Mouse (Mus musculus): ENCODE measurements around the gene 9130019O22Rik. TPM values are rescaled to one million over a fixed set of nuclear protein-coding genes. Genes with fewer than 3 reads are reported as not detected.
A peak's percentile ranks its signal among the peaks of the same experiment; 100 is the strongest.

The 9130019O22Rik gene
- 4.5 and 5.7 TPM in 2 replicates for polyA plus RNA-seq (2014; fragmentation: Nextera tagmentation; extraction: Ambion mirVana)

DNA sequence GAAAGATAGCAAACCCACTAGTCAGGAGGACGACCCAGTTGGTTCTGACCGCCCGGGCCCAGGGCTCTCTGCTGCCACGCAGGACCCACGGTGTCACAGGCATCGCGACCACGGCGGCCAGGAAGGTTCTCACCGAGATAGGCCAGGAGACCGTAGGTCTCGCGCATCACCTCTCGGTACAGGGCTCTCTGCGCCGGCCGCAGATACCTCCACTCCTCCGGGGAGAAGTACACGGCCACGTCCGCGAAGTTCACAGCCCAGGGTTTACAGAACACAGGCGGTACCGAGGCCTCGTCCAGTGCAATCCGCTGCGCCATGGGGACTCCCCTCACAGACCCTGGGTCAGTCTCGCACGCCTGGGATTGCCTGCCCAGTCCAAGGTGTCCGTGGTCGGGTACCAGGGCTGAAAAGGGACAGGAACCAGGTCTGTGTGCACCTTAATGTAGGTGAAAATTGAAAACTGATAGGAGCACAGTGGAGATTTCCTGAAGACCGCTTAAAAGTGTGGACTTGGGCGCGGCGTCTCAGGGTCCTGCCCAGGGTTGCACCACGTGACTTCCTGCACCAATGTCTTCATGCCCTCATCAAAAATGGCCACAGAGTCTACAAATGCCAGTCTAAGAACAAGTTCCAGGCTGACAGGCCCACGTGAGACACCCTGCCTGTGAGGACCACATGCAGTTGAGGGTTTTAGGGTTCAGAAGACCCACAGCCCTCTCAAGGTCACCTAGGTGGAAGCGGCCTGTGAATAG is at the start of gene 9130019O22Rik:
TSS of gene 9130019O22Rik (minus strand) at position 526 of the 752 bp plus-strand sequence.
- DNase-seq (ENCODE audit: low spot score) (peak; percentile 90), ATAC-seq (ENCODE audit: low FRiP score) (peak; percentile 82)
- H3K27me3 ChIP-seq (ENCODE audit: control insufficient read depth, insufficient read depth, low read length): no peaks in the 10 kb centered on the region
- peak within 1 kb of the TSS; percentile 76 for H3K9ac ChIP-seq
- H3K4me1 ChIP-seq (replicated peaks; ENCODE audit: control insufficient read depth, insufficient read depth, low read length): no peaks in the 10 kb centered on the region
- peak within 1 kb of the TSS; percentile 85 for H3K4me2 ChIP-seq (replicated peaks)
- peak within 1 kb of the TSS; percentile 59 for H3K4me3 ChIP-seq (replicated peaks; ENCODE audit: low read length)
- 12% methylated on average over 37 of the region's 38 CpGs for WGBS
- no peaks in the 10 kb centered on the region for H3K9me3 ChIP-seq (ENCODE audit: control insufficient read depth, low read length)
- no peak within 1 kb of the TSS for H3K27ac ChIP-seq
- H3K36me3 ChIP-seq (replicated peaks; ENCODE audit: control insufficient read depth, insufficient read depth): peaks cover 3% of the 10 kb centered on the region

DNA sequence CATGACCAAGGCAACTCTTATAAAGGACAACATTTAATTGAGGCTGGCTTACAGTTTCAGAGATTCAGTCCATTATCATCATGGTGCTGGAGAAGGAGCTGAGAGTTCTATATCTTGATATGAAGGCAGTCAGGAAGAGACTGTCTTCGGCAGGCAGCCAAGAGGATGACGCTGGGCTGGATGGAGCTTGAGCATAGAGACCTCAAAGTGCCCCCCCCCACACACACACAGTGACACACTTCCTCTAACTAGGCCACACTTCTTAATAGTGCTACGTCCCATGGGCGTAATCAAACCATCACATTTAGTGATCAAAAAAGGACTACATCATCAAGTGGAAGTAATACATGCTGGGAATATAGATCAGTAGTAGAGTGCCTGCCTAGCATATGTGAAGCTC is 48.2 kb upstream of the 9130019O22Rik start:
- 92% methylated on average over 4 of the region's 4 CpGs for WGBS
- no peak overlapping the region for H3K4me3 ChIP-seq (replicated peaks; ENCODE audit: low read length)
- no peaks in the 10 kb centered on the region for H3K9me3 ChIP-seq (ENCODE audit: control insufficient read depth, low read length)
- H3K27me3 ChIP-seq (ENCODE audit: control insufficient read depth, insufficient read depth, low read length): no peaks in the 10 kb centered on the region
- H3K9ac ChIP-seq: no peak overlapping the region
- no peak overlapping the region for H3K4me2 ChIP-seq (replicated peaks)
- no peaks in the 10 kb centered on the region for H3K4me1 ChIP-seq (replicated peaks; ENCODE audit: control insufficient read depth, insufficient read depth, low read length)
- H3K36me3 ChIP-seq (replicated peaks; ENCODE audit: control insufficient read depth, insufficient read depth): no peaks in the 10 kb centered on the region
- DNase-seq (ENCODE audit: low spot score): no peak
- no peak overlapping the region for H3K27ac ChIP-seq
- ATAC-seq (ENCODE audit: low FRiP score): no peak

DNA sequence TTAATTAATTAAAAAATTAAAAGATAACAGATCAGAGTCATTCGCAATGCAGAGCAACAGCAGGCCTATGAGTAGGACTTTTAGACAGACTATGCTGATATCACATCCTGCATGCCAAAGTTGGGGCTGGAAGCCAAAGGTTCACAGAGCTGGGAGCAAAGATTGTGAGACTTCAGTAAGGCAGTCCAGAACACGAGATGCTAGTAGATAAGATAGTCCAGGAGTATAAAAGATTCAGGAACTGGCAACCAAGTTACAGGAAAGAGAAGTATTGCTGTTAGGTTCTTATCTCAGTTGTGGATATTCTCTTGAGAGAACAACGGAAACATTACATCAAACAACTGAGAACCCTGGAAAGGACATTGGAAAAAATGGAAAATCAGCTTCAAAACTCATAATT is 39.4 kb upstream of the 9130019O22Rik start:
- no peaks in the 10 kb centered on the region for H3K27me3 ChIP-seq (ENCODE audit: control insufficient read depth, insufficient read depth, low read length)
- ATAC-seq (ENCODE audit: low FRiP score) (no peak), DNase-seq (ENCODE audit: low spot score) (no peak)
- H3K4me2 ChIP-seq (replicated peaks): no peak overlapping the region
- H3K36me3 ChIP-seq (replicated peaks; ENCODE audit: control insufficient read depth, insufficient read depth): no peaks in the 10 kb centered on the region
- H3K4me1 ChIP-seq (replicated peaks; ENCODE audit: control insufficient read depth, insufficient read depth, low read length): peaks cover 5% of the 10 kb centered on the region
- WGBS: 75% methylated on average over 3 of the region's 3 CpGs
- no peak overlapping the region for H3K9ac ChIP-seq
- no peaks in the 10 kb centered on the region for H3K9me3 ChIP-seq (ENCODE audit: control insufficient read depth, low read length)
- H3K27ac ChIP-seq: no peak overlapping the region
- H3K4me3 ChIP-seq (replicated peaks; ENCODE audit: low read length): no peak overlapping the region

DNA sequence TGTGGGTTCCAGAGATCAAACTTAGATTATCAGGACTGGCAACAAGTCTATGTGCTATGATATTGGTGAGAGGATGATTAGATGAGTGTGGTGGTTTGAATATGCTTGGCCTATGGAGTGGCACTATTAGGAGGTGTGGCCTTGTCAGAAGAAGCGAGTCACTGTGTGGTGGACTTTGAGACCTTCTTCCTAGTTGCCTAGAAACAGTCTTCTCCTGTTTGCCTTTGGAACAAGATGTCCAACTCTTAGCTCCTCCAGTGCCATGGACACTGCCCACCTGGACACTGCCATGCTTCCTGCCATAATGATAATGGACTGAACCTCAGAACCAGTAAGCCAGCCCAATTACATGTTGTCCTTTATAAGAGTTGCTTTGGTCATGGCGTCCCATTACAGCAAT is 38.9 kb upstream of the 9130019O22Rik start:
- H3K4me2 ChIP-seq (replicated peaks): no peak overlapping the region
- H3K4me1 ChIP-seq (replicated peaks; ENCODE audit: control insufficient read depth, insufficient read depth, low read length): peaks cover 10% of the 10 kb centered on the region
- DNase-seq (ENCODE audit: low spot score): no peak
- no peak overlapping the region for H3K27ac ChIP-seq
- no peak for ATAC-seq (ENCODE audit: low FRiP score)
- no peaks in the 10 kb centered on the region for H3K27me3 ChIP-seq (ENCODE audit: control insufficient read depth, insufficient read depth, low read length)
- H3K9me3 ChIP-seq (ENCODE audit: control insufficient read depth, low read length): no peaks in the 10 kb centered on the region
- H3K36me3 ChIP-seq (replicated peaks; ENCODE audit: control insufficient read depth, insufficient read depth): no peaks in the 10 kb centered on the region
- 88% methylated on average over 2 of the region's 2 CpGs for WGBS
- no peak overlapping the region for H3K4me3 ChIP-seq (replicated peaks; ENCODE audit: low read length)
- no peak overlapping the region for H3K9ac ChIP-seq

DNA sequence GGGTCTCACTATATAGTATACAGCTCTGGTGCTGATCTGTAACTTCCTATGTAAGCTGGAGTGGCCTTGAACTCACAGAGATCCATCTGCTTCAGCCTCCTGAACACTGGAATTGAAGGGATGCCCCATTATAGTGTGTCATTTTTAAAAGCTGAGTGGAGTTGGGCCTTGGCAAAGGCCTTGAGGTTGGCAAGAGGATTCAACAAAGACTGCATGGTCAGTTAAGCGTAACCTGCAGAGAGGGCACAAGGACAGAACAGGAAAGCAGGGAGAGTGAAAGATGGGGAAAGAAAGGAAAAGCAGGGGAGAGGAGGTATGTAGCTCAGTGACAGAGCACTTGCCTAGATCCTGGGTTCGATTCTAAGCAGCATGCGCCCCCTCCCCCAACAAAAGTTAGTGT is 38.3 kb upstream of the 9130019O22Rik start:
- DNase-seq (ENCODE audit: low spot score): no peak
- peaks cover 13% of the 10 kb centered on the region for H3K4me1 ChIP-seq (replicated peaks; ENCODE audit: control insufficient read depth, insufficient read depth, low read length)
- no peak for ATAC-seq (ENCODE audit: low FRiP score)

DNA sequence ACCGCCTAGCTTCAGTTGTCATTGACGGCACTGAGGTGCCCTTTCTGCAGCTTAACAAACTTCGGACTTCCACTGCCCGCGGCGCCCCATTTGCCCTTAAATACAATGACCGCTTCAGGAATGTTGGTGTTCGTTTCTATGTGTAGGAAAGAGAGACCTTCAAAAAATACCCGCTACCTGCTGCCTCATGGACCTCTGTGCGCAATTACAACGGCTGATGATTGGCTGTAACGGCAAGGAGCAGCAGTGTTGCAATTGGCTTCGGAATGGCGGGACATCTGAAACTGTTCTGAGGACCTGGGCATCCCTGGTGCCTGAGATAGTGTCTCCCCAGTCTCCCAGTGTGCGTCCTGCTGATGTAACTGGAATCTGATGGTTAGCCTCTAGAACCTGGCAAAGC is 35.3 kb upstream of the 9130019O22Rik start:
- DNase-seq (ENCODE audit: low spot score) (peak; percentile 61), ATAC-seq (ENCODE audit: low FRiP score) (peak; percentile 61; the same call in 1 of the 2 replicates)
- no peaks in the 10 kb centered on the region for H3K9me3 ChIP-seq (ENCODE audit: control insufficient read depth, low read length)
- H3K36me3 ChIP-seq (replicated peaks; ENCODE audit: control insufficient read depth, insufficient read depth): peaks cover 8% of the 10 kb centered on the region
- H3K27me3 ChIP-seq (ENCODE audit: control insufficient read depth, insufficient read depth, low read length): no peaks in the 10 kb centered on the region
- H3K9ac ChIP-seq: peak overlapping the region; percentile 90
- H3K27ac ChIP-seq: peak overlapping the region; percentile 90
- peaks cover 13% of the 10 kb centered on the region for H3K4me1 ChIP-seq (replicated peaks; ENCODE audit: control insufficient read depth, insufficient read depth, low read length)
- peak overlapping the region; percentile 82 for H3K4me3 ChIP-seq (replicated peaks; ENCODE audit: low read length)
- peak overlapping the region; percentile 99 for H3K4me2 ChIP-seq (replicated peaks)
- WGBS: under 1% methylated on average over 15 of the region's 15 CpGs

More for the DNA sequence above, 38.3 kb upstream of the 9130019O22Rik start:
- WGBS: 89% methylated on average over 3 of the region's 3 CpGs
- H3K9ac ChIP-seq: no peak overlapping the region
- H3K27ac ChIP-seq: no peak overlapping the region
- H3K4me3 ChIP-seq (replicated peaks; ENCODE audit: low read length): no peak overlapping the region
- H3K4me2 ChIP-seq (replicated peaks): no peak overlapping the region
- H3K27me3 ChIP-seq (ENCODE audit: control insufficient read depth, insufficient read depth, low read length): no peaks in the 10 kb centered on the region
- H3K9me3 ChIP-seq (ENCODE audit: control insufficient read depth, low read length): no peaks in the 10 kb centered on the region
- H3K36me3 ChIP-seq (replicated peaks; ENCODE audit: control insufficient read depth, insufficient read depth): no peaks in the 10 kb centered on the region

DNA sequence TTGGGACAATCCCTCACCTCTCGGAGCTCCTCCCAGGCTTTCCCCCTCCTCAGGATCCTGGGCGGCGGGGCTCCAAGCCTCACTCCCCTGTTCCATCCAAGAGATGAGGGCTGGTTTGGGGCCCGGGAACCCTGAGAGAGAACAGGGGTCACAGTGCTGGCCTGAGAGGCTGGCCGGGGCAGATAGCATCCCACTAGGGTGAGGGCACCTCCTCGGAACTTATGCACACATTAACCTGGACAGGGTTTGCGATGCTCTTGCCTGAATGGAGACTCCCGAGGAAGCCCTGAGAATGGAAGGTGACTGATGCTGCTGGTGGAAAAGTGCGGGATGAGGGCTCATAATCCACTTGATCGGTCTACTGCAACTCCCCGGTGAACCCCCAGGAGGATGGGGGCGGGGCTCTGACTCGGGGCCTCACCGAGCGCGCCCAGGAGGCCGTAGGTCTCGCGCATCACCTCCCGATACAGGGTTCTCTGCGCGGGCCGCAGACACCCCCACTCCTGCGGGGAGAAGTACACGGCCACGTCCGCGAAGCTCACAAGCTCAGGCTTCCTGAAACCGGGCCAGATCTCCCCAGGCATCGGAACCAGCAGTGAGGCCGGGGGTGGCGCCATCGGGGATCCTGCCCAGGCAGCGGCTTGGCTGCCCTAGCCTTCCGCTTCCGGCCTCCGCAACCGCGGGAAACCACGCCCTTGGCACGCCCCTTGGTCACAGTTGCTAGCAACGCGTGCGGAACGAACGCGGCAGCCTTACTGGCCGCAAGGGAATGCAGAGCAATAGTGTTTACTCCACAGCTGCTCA is 34.6 kb upstream of the 9130019O22Rik start, which contains the start of gene Zfp688:
TSS of gene Zfp688 (minus strand) at position 681 of the 804 bp plus-strand sequence.
- DNase-seq (ENCODE audit: low spot score) (peak; percentile 93), ATAC-seq (ENCODE audit: low FRiP score) (peak; percentile 95)
- Histone ChIP-seq H3K4me3 (replicated peaks; ENCODE audit: low read length) (peak within 1 kb of the TSS; percentile 82), H3K4me1 (replicated peaks; ENCODE audit: control insufficient read depth, insufficient read depth, low read length) (peaks cover 13% of the 10 kb centered on the region), H3K9me3 (ENCODE audit: control insufficient read depth, low read length) (no peaks in the 10 kb centered on the region), H3K36me3 (replicated peaks; ENCODE audit: control insufficient read depth, insufficient read depth) (peaks cover 8% of the 10 kb centered on the region), H3K27ac (peak within 1 kb of the TSS; percentile 90), H3K9ac (peak within 1 kb of the TSS; percentile 90), H3K27me3 (ENCODE audit: control insufficient read depth, insufficient read depth, low read length) (no peaks in the 10 kb centered on the region), H3K4me2 (replicated peaks) (peak within 1 kb of the TSS; percentile 99)
- under 1% methylated on average over 48 of the region's 48 CpGs for WGBS

DNA sequence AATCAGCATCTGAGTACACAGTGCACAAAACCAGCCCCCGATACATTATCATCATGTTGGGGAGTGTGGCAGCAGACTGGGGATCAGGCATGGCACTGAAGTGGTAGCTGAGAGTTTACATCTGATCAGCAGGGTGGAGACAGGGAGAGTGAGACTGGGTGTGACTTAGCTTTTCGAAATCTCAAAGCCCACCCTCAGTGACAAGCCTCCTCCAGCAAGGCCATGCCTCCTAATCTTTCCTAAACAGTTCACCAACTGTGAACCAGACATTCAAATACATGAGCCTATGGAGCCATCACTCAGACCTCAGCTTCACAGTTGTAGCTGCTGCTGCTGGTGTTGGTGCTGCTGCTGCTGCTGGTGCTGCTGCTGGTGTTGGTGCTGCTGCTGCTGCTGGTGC is 24.5 kb upstream of the 9130019O22Rik start:
- ATAC-seq (ENCODE audit: low FRiP score): no peak
- no peak overlapping the region for H3K4me3 ChIP-seq (replicated peaks; ENCODE audit: low read length)
- no peak overlapping the region for H3K27ac ChIP-seq
- H3K4me2 ChIP-seq (replicated peaks): no peak overlapping the region
- H3K9ac ChIP-seq: no peak overlapping the region
- no peaks in the 10 kb centered on the region for H3K27me3 ChIP-seq (ENCODE audit: control insufficient read depth, insufficient read depth, low read length)
- peaks cover 4% of the 10 kb centered on the region; the same call in 1 of the 2 replicates for H3K36me3 ChIP-seq (replicated peaks; ENCODE audit: control insufficient read depth, insufficient read depth)
- no peaks in the 10 kb centered on the region; the same call in 1 of the 2 replicates for H3K4me1 ChIP-seq (replicated peaks; ENCODE audit: control insufficient read depth, insufficient read depth, low read length)
- DNase-seq (ENCODE audit: low spot score): no peak
- H3K9me3 ChIP-seq (ENCODE audit: control insufficient read depth, low read length): no peaks in the 10 kb centered on the region
- WGBS: 78% methylated on average over 2 of the region's 2 CpGs

Measured in hindbrain, embryonic 14.5 days (tissue).